Mouse (Mus musculus) CD8-positive naive resting alpha-beta T cell, adult 2 months (primary cell): ENCODE results near the gene Col16a1.

ENCODE experiments used
- DNase-seq, 2 experiments: peaks; one replicate each; pipeline ENCODE4 v3.0.0; 2022; ENCODE audit warnings: low read depth in 2 of 2, low spot score in 2 of 2

Col16a1 gene

DNA sequence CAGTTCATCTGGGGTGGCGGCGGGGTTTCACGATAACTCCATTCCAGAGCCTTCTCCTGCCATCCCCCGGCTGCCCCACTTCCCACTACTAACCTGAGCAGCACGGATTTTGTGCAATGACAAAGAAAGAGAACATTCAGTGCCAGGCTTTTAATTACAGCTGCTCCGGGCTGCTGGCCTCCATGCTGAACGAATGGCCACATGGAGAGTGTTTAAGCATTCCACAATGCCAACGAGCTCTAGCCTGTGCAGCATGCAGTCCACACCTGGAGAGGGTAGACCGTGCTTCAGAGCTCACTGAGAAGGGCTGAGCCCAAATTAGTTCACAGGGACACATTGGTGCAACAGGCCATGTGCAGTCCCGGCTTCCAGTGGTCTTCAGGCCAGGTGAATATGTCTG lies 82.4 kb downstream of the Col16a1 start:
- DNase-seq, result no peak

DNA sequence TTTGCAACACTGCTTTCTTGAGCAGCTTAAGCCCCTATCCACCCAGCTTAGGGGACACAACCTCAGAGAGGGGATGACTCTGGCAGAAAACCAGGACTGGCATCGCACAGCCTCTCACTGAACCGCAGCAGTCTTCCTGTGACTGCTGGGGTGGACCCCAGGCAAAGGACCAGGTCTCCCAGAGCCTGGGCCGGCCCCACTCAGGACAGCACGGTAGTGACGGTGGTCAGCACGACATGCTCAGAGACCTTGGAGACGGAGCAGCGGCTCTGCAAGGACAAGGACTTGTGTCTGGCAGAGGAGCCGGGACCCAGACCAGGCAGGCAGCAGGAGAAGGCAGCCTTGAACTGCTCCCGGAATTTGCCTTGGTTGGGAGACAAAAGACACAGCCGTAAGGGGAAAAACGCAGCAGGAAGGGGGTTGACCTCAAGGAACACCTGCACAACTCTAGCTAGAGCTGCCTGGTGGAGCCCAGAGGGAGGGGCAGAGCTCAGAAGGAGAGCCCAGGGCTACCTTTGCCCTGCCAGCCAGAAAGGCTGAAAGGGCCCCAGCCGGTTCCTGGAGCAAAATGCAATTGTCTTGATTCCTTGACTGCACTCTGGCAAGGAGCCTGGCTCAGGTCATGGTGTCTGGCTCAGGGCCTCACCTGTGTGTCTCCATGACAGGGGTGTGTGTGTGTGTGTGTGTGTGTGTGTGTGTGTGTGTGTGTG lies 83.2 kb downstream of the Col16a1 start:
- DNase-seq, result no peak

DNA sequence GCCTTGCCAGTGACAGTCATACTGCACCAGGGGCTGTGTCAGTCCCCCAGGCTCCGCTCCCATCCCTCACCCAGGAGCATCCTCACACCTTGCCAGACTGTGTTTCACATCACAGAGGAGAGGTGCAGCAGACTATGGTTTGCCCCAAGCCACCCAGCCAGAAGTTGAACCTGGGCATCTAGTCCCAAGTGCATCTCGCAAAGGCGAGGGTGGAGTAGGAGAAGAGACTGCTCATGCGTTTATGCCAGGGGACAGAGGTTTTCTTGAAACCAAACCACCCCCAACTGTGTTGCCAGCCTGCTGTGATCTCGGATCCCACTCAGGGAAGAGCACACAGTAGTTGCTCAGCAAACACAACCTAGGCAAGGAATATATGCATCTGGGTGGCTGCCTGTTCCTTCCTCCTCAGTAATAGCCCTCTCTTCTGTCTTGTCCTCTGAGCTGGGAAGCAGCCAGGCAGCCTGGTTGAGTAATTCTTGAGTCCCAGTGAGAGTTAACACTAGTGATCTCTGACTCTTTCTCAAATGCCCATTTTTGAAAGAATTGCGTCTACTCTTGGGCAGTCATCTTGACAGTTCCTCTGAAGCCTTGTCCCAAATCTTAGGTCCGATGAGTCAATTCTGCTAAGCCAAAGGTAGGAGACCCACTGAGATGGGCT lies 83.9 kb downstream of the Col16a1 start:
- no peak for DNase-seq

DNA sequence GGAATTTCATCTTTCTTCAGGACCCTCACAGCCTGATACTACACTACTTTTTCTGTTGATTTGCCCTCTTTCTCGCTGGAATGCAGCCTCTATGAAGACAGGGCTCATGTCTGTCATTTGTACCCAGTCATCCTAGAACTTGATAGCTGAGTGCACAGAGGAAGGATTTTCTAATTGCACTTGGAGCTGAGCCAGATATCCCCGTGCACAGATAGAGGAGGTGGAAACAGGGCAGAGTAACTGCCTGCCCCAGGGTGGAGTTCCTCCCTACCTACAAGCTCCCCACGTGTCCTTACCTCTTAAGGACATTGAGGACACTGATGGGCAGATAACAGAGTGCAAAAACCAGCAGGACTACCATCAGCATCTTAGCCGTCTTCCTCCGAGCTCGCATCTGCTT lies 85.8 kb downstream of the Col16a1 start:
- DNase-seq, result no peak

DNA sequence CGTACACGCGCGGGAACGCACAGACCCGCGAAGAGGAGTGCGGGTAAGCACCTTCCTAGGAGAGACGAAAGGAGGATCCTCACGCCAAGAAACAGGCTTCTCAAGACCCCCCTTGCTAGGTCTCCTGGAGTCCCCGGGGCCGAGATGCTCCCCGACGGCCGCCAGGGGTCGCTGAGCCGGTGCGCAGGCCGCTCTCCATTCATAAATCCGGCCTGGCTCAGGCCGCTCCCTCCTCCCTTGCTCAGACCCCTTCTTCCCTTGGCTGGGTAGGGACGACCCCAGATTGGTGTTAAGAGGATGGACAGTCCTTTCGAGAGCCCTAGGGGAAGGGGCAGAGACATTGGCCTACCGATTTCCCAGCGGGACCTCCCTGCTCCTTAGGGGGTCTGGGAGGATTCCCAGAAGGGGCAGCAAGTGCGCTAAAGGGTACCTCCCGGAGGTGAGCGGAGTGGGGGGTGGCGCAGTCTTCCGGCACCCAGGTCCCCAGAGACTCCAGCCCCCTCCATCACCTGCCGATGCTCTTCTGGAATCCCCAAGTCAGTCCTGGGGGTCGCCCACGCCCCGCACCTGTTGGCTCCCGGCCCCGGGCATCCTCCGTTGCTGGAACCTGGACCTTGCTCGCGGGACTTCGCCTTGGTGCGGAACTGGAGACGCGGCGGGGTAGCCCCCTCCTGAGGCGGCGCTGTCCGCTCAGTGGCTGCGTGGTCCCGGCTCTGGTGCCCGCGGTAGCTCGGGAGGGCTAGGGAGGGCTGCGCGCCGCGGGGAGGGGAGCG lies 91.0 kb downstream of the Col16a1 start:
- peak; percentile 7 to 8 for DNase-seq

DNA sequence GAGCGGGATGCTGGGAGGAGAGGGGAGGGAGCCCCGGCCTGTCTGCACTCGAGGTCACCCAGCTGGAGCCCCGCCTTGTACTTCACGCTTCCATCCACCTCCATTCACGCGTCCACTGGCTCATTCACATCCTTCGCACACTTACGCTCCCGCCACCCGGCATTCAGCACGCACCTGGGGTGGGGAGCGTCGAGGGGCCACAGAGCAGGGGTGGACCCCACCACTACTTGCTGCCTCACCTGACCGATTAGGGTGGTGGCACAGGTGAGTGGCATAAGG lies 91.5 kb downstream of the Col16a1 start, which contains the start of gene Hcrtr1:
TSS of gene Hcrtr1 (minus strand) at position 146 of the 279 bp plus-strand sequence.
- DNase-seq, result no peak

DNA sequence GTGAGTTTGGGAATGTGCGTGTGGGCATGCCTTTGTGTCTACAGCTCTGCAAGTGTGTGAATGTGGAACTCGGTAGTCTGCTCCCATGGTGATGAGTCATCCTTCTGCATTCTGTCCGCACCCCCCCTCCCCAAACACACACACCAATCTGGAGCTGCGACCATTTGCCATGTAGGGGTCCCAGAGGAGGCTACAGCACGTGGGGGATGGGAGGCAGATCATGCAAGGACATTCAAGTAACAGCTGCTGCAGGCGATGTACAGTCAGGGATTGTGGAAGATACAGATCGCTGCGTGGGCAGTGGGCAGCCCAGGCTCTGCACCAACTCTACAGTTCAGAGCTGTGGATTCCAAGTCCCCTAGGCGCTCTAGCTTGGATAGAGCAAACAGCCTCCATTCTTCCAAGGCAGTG lies 93.4 kb downstream of the Col16a1 start:
- no peak for DNase-seq

DNA sequence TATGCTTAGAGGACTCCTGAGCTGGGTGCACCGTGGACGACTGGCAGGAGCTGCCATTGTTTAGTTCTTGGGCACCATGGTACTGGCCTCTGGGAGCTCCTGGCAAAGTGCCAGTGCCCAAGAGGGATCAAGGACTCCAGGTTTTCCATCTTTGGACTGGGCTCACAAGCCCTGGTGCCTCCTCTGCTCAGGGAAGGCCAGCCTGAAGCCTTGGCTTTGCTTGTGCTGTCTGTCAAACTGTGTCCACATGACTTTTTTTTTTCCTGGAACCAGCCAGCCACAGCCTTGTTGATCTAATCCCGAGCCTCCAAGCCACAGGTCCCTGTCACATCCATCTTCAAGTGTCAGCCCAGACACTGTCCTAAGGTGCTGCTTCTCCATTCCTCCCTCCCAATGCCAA lies 94.1 kb downstream of the Col16a1 start:
- no peak for DNase-seq

DNA sequence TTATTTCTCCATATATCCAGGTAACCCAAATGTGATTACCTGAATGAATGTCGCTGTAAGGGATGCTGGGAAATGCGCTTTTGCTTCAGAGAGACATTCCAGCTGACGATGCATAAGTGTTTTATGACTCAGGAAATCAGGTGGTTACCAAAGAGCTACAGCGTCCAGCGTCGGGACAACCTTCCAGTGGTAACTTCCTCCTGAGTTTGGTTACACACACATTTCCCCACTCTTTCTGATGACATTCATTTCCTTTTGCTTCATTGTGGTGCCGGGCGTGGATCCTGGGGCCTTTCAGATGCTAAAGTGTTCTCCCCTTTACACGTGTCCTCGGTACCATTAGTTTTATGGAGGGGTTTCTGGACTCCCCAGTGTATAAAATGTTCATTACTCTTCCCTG lies 100.8 kb downstream of the Col16a1 start:
- DNase-seq, result no peak
